Mouse (Mus musculus) urinary bladder, adult 2 months (tissue): ENCODE data around the gene Gm906. TPM values are rescaled to one million over a fixed set of nuclear protein-coding genes. Genes with fewer than 3 reads are reported as not detected.
"Not testable (repeated sequence)": the region's sequence is repeated elsewhere in the genome, so short reads cannot be mapped to it uniquely, and the experiment has no call there.

Experiments used
- DNase-seq: peaks from one replicate; pipeline ENCODE4 v3.0.0; 2022; ENCODE audit warnings: low spot score
- polyA plus RNA-seq: library from polyadenylated mRNA; depleted of rRNA; stranded (reverse); fragments of >200 nt; gene quantifications from 2 replicates; pipeline ENCODE4 v1.2.3, GENCODE M21; 2012; rRNA removed

Gm906 gene
- not detected in 2 replicates for polyA plus RNA-seq

- not testable (repeated sequence) for DNase-seq
These were observed at the start of gene Gm906 for GRCm38 (mm10) chr13:50250208-50250607. Gene Gm906 (minus strand): TSS chr13:50250308.

- DNase-seq, result not testable (repeated sequence)
These were observed 33.2 kb upstream of the Gm906 start for GRCm38 (mm10) chr13:50283308-50283707.

GRCm38 (mm10) chr13:50236487-50236886 lies 13.6 kb downstream of the Gm906 start:
- no peak for DNase-seq

- not testable (repeated sequence) for DNase-seq
These were observed 38.3 kb downstream of the Gm906 start for GRCm38 (mm10) chr13:50211842-50212241.

DNA sequence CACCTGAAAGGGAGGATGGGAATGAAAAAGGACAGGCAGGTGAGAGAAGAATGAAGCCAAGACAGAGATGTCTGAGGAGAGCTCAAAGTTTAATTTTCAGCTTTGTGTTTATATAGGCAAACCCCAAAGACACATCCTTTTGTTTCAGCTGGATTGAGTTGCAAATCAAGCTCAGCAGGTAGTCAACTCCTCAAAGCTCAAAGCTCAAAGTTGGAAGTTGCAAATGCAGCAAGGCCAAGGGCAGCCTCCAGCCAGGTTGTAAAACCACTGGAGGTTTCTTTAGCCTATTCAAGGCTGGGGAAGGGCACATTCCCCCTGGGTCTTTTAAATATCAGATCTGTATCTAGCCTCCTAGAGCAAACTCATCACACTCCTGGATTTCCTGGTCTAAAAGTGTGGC lies 39.9 kb downstream of the Gm906 start:
- not testable (repeated sequence) for DNase-seq

GRCm38 (mm10) chr13:50209651-50210050 lies 40.5 kb downstream of the Gm906 start:
- not testable (repeated sequence) for DNase-seq

- no peak for DNase-seq
These were observed 42.1 kb downstream of the Gm906 start for GRCm38 (mm10) chr13:50207966-50208365.

GRCm38 (mm10) chr13:50196831-50197230 lies 53.3 kb downstream of the Gm906 start:
- not testable (repeated sequence) for DNase-seq

Other genes starting within 250 kb of the Gm906 start
- 28.7 and 31.7 TPM in 2 replicates for gene Fbxw17, start 167.6 kb upstream of the Gm906 start, polyA plus RNA-seq
- gene Gm47429, start 193.6 kb upstream of the Gm906 start, polyA plus RNA-seq, result not detected in 2 replicates
- not detected in 2 replicates for gene Nutm2, start 217.0 kb upstream of the Gm906 start, polyA plus RNA-seq